In the genomic region with DNA sequence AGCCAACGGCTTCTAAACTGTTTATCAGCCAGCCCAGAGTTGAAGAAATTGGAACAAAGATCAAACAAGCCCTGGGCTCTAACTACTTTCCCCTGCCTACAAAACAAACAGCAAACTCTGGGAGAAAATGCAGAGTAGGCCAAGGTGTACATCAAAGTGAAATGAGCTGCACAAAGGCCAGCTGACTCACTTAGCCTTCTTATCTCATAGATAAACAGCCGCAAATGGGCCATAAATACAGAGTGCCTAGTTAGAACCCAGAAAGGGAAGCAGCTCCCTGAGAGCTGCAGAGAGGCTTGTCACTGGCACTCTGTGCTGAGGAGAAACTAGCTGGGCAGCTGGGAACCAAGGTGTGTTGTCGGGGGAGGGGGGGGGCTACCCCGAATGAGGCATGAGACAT, we compare ENCODE assay signal across 13 mouse cellular contexts. TPM values are rescaled to one million over a fixed set of nuclear protein-coding genes. Genes with fewer than 3 reads are reported as not detected.
DNase-seq lines count a peak whose midpoint lies in the region; ATAC-seq and TF ChIP-seq lines count a peak whose summit lies in the region.
"Had no signal": no experiment of that assay in that cellular context is flagged by ENCODE, and none has a peak within 500 bp of the region (broad histone marks: within the 10 kb centered on the region; RNA-seq: fewer than 3 reads in every experiment).

No protein-coding gene starts in this region.

- intact Hi-C loops in gastrocnemius, adult 2 months (cut with DNase I), result no loop called here

- no peaks in the 10 kb centered on the region for H3K9me3 ChIP-seq in megakaryocyte, embryonic 14.5 days
- no peaks in the 10 kb centered on the region for H3K9me3 ChIP-seq in stomach, embryonic 15.5 days
- no peaks in the 10 kb centered on the region for H3K9me3 ChIP-seq in forebrain, embryonic 13.5 days (replicated peaks)
- H3K9me3 ChIP-seq: embryonic facial prominence, embryonic 12.5 days; forebrain, embryonic 15.5 days had no signal

- ATAC-seq in megakaryocyte, adult 5-6 weeks (ENCODE audit: poor library complexity, severe bottlenecking), result no peak
- peak; percentile 90 for ATAC-seq in stomach, embryonic 15.5 days (ENCODE audit: insufficient read depth, low FRiP score, low read depth)
- ATAC-seq in forebrain, embryonic 13.5 days, result no peak
- ATAC-seq: forebrain, embryonic 15.5 days; hindbrain, postnatal 0 days had no signal

- 19% methylated on average over 4 of the region's 4 CpGs for WGBS in stomach, embryonic 15.5 days
- 86% methylated on average over 4 of the region's 4 CpGs for WGBS in forebrain, embryonic 13.5 days

- H3K27ac ChIP-seq in stomach, embryonic 15.5 days, result peak overlapping the region; percentile 51
- no peak overlapping the region for H3K27ac ChIP-seq in forebrain, embryonic 13.5 days
- H3K27ac ChIP-seq in gastrocnemius, adult 2 months, result no peak overlapping the region
- H3K27ac ChIP-seq: embryonic facial prominence, embryonic 12.5 days; forebrain, embryonic 15.5 days; hindbrain, postnatal 0 days had no signal

- no peaks in the 10 kb centered on the region for H3K27me3 ChIP-seq in megakaryocyte, embryonic 14.5 days (replicated peaks)
- H3K27me3 ChIP-seq in stomach, embryonic 15.5 days (replicated peaks), result no peaks in the 10 kb centered on the region
- H3K27me3 ChIP-seq in forebrain, embryonic 13.5 days, result no peaks in the 10 kb centered on the region
- H3K27me3 ChIP-seq: embryonic facial prominence, embryonic 12.5 days; forebrain, embryonic 15.5 days had no signal

- H3K36me3 ChIP-seq in megakaryocyte, embryonic 14.5 days (replicated peaks; ENCODE audit: low read length), result peaks cover 3% of the 10 kb centered on the region
- H3K36me3 ChIP-seq in stomach, embryonic 15.5 days, result no peaks in the 10 kb centered on the region
- H3K36me3 ChIP-seq in forebrain, embryonic 13.5 days (ENCODE audit: poor library complexity, severe bottlenecking), result no peaks in the 10 kb centered on the region
- H3K36me3 ChIP-seq: embryonic facial prominence, embryonic 12.5 days; forebrain, embryonic 15.5 days had no signal

- peak overlapping the region; percentile 38 for H3K4me3 ChIP-seq in megakaryocyte, embryonic 14.5 days (replicated peaks)
- no peak overlapping the region for H3K4me3 ChIP-seq in stomach, embryonic 15.5 days (replicated peaks)
- H3K4me3 ChIP-seq in forebrain, embryonic 13.5 days, result no peak overlapping the region
- no peak overlapping the region for H3K4me3 ChIP-seq in gastrocnemius, adult 2 months
- H3K4me3 ChIP-seq: embryonic facial prominence, embryonic 12.5 days; forebrain, embryonic 15.5 days had no signal

- DNase-seq in adrenal gland, adult 2 months, result peak; percentile 71
- DNase-seq in adrenal gland, adult 18-20 months (ENCODE audit: low spot score in 2 of 2), result no peak
- peak; percentile 6 for DNase-seq in liver
- no peak for DNase-seq in gastrocnemius, adult 2 months
- DNase-seq: cerebellum, adult 9-11 months; kidney, postnatal 4 days had no signal

- TF ChIP-seq CTCF in gastrocnemius, adult 2 months (IDR thresholded peaks at IDR 0.05), result no peak

- 0 out of 2 replicates have a peak overlapping the region, but pooled peaks have one; percentile 4 for H3K4me2 ChIP-seq in stomach, embryonic 15.5 days
- no peak overlapping the region for H3K4me2 ChIP-seq in forebrain, embryonic 13.5 days
- H3K4me2 ChIP-seq: embryonic facial prominence, embryonic 12.5 days; forebrain, embryonic 15.5 days had no signal

- no peak overlapping the region for H3K9ac ChIP-seq in stomach, embryonic 15.5 days
- H3K9ac ChIP-seq in forebrain, embryonic 13.5 days, result no peak overlapping the region
- H3K9ac ChIP-seq: embryonic facial prominence, embryonic 12.5 days; forebrain, embryonic 15.5 days had no signal

- H3K4me1 ChIP-seq in megakaryocyte, embryonic 14.5 days, result peaks cover 22% of the 10 kb centered on the region
- no peaks in the 10 kb centered on the region for H3K4me1 ChIP-seq in stomach, embryonic 15.5 days
- no peaks in the 10 kb centered on the region for H3K4me1 ChIP-seq in forebrain, embryonic 13.5 days
- H3K4me1 ChIP-seq: embryonic facial prominence, embryonic 12.5 days; forebrain, embryonic 15.5 days had no signal

RNA-seq across cellular contexts. Expression of gene Dennd4c, which starts 23.2 kb away (rescaled TPM):
- total RNA-seq in adrenal gland, adult 2 months (2021), result 10 to 100 TPM; 41.3 to 51.5 TPM
- 3.7 and 4.8 TPM in 2 replicates for polyA plus RNA-seq in adrenal gland, adult 2 months (2012; rRNA removed)
- 10 to 100 TPM; 52.6 to 53.5 TPM for total RNA-seq in adrenal gland, adult 18-20 months (2021)
- polyA plus RNA-seq in megakaryocyte, embryonic 14.5 days (2012; ENCODE audit: insufficient read depth, low replicate concordance), result 0.73 and 0.88 TPM in 2 replicates
- 23.1 and 24.1 TPM in 2 replicates for total RNA-seq in megakaryocyte, adult 5-6 weeks (2015)
- 27.9 and 30.9 TPM in 2 replicates for total RNA-seq in megakaryocyte, adult 5-6 weeks (2017)
- polyA plus RNA-seq in stomach, embryonic 15.5 days (2015; fragmentation: Nextera tagmentation; extraction: Ambion mirVana), result 7.6 and 9.3 TPM in 2 replicates
- polyA plus RNA-seq in forebrain, embryonic 13.5 days (2015; fragmentation: Nextera tagmentation; extraction: Ambion mirVana), result 4.1 and 5.4 TPM in 2 replicates
- 10 to 100 TPM; 27.5 to 28.8 TPM for total RNA-seq in gastrocnemius, adult 2 months (2021)

RNA-seq across cellular contexts. Expression of gene Plin2, which starts 55.3 kb away (rescaled TPM):
- total RNA-seq in adrenal gland, adult 2 months (2021), result 100 to 1,000 TPM; 465 to 481 TPM
- polyA plus RNA-seq in adrenal gland, adult 2 months (2012; rRNA removed), result 304 TPM in 2 replicates
- total RNA-seq in adrenal gland, adult 18-20 months (2021), result 1,000 to 10,000 TPM in 1 of 2 experiments, 100 to 1,000 TPM in 1; 453 to 1,008 TPM
- polyA plus RNA-seq in megakaryocyte, embryonic 14.5 days (2012; ENCODE audit: insufficient read depth, low replicate concordance), result 6.3 and 32.6 TPM in 2 replicates
- total RNA-seq in megakaryocyte, adult 5-6 weeks (2015), result 124 and 127 TPM in 2 replicates
- 187 and 216 TPM in 2 replicates for total RNA-seq in megakaryocyte, adult 5-6 weeks (2017)
- polyA plus RNA-seq in stomach, embryonic 15.5 days (2015; fragmentation: Nextera tagmentation; extraction: Ambion mirVana), result 76.3 and 82.3 TPM in 2 replicates
- polyA plus RNA-seq in forebrain, embryonic 13.5 days (2015; fragmentation: Nextera tagmentation; extraction: Ambion mirVana), result 39.5 and 44.4 TPM in 2 replicates
- 10 to 100 TPM; 32.4 to 60.2 TPM for total RNA-seq in gastrocnemius, adult 2 months (2021)

Comparison
In these comparisons a context has a peak if more than half of its experiments do, and no peak if none do; other contexts are left out.
1. DNase-seq: peak in adrenal gland, adult 2 months (single experiment) and liver (single experiment); none in adrenal gland, adult 18-20 months (0 of 2) and gastrocnemius, adult 2 months (single experiment).